Comparison of ENCODE assay signal across 12 mouse cellular contexts in genomic region chr3:96093509-96093908, GRCm38 (mm10). TPM values are rescaled to one million over a fixed set of nuclear protein-coding genes. Genes with fewer than 3 reads are reported as not detected.
DNase-seq lines count a peak whose midpoint lies in the region; ATAC-seq and TF ChIP-seq lines count a peak whose summit lies in the region.
"Had no signal": no experiment of that assay in that cellular context is flagged by ENCODE, and none has a peak within 500 bp of the region (broad histone marks: within the 10 kb centered on the region; RNA-seq: fewer than 3 reads in every experiment).

No protein-coding gene starts in this region.

- peaks cover 3% of the 10 kb centered on the region; the same call in 1 of the 2 replicates for H3K4me1 ChIP-seq in kidney, adult 2 months (ENCODE audit: control insufficient read depth, insufficient read depth, low read length)
- peaks cover 7% of the 10 kb centered on the region; the same call in 1 of the 2 replicates for H3K4me1 ChIP-seq in kidney, embryonic 15.5 days
- H3K4me1 ChIP-seq in intestine, embryonic 15.5 days (replicated peaks), result 0 out of 2 replicates have a peak, but pooled peaks cover 2% of the 10 kb centered on the region
- H3K4me1 ChIP-seq: limb, embryonic 15.5 days had no signal

- no peaks in the 10 kb centered on the region for H3K9me3 ChIP-seq in kidney, embryonic 15.5 days (replicated peaks)
- no peaks in the 10 kb centered on the region for H3K9me3 ChIP-seq in intestine, embryonic 15.5 days
- H3K9me3 ChIP-seq: G1E; limb, embryonic 15.5 days had no signal

- TF ChIP-seq CTCF in kidney, adult 2 months (conservative IDR thresholded peaks at IDR 0.05; ENCODE audit: insufficient read depth, insufficient read length, low read depth, low read length), result no peak

- no peak for TF ChIP-seq POLR2A in kidney, adult 2 months (IDR thresholded peaks at IDR 0.05; ENCODE audit: low read depth, low read length)

- H3K9ac ChIP-seq in kidney, embryonic 15.5 days, result no peak overlapping the region
- no peak overlapping the region for H3K9ac ChIP-seq in intestine, embryonic 15.5 days
- H3K9ac ChIP-seq: limb, embryonic 15.5 days had no signal

- no peak for ATAC-seq in kidney, embryonic 15.5 days (replicated peaks; ENCODE audit: low FRiP score)
- ATAC-seq in intestine, embryonic 15.5 days, result peak; percentile 67

- 64% methylated on average over 13 of the region's 13 CpGs for WGBS in kidney, adult 2 months
- WGBS in kidney, embryonic 15.5 days, result 59% methylated on average over 13 of the region's 13 CpGs
- WGBS in intestine, embryonic 15.5 days, result 64% methylated on average over 13 of the region's 13 CpGs

- 0 out of 2 replicates have a peak, but pooled peaks cover 2% of the 10 kb centered on the region for H3K27me3 ChIP-seq in kidney, adult 2 months (replicated peaks; ENCODE audit: control insufficient read depth, insufficient read depth, low read length)
- H3K27me3 ChIP-seq in kidney, embryonic 15.5 days, result no peaks in the 10 kb centered on the region
- H3K27me3 ChIP-seq in intestine, embryonic 15.5 days (replicated peaks), result no peaks in the 10 kb centered on the region
- H3K27me3 ChIP-seq: limb, embryonic 15.5 days had no signal

- no peaks in the 10 kb centered on the region for H3K36me3 ChIP-seq in kidney, adult 2 months (ENCODE audit: control insufficient read depth, insufficient read depth, low read length)
- no peaks in the 10 kb centered on the region for H3K36me3 ChIP-seq in kidney, embryonic 15.5 days
- no peaks in the 10 kb centered on the region for H3K36me3 ChIP-seq in intestine, embryonic 15.5 days
- H3K36me3 ChIP-seq: G1E; limb, embryonic 15.5 days had no signal

- no peak overlapping the region for H3K4me3 ChIP-seq in kidney, adult 2 months (ENCODE audit: insufficient read depth, low read depth, low read length)
- H3K4me3 ChIP-seq in kidney, embryonic 15.5 days (replicated peaks), result no peak overlapping the region
- H3K4me3 ChIP-seq in intestine, embryonic 15.5 days (replicated peaks), result no peak overlapping the region
- H3K4me3 ChIP-seq: layer of hippocampus, adult 2 months; limb, embryonic 15.5 days had no signal

- peak overlapping the region; percentile 59; the same call in 1 of the 2 replicates for H3K27ac ChIP-seq in kidney, adult 2 months (ENCODE audit: insufficient read depth, low read depth, low read length)
- H3K27ac ChIP-seq in kidney, embryonic 15.5 days, result no peak overlapping the region
- H3K27ac ChIP-seq in intestine, embryonic 15.5 days, result no peak overlapping the region
- H3K27ac ChIP-seq: layer of hippocampus, adult 2 months; limb, embryonic 15.5 days had no signal

- no peak overlapping the region for H3K4me2 ChIP-seq in kidney, embryonic 15.5 days
- peak overlapping the region; percentile 40 for H3K4me2 ChIP-seq in intestine, embryonic 15.5 days (replicated peaks)
- H3K4me2 ChIP-seq: limb, embryonic 15.5 days had no signal

- no peak for DNase-seq in kidney, adult 2 months
- DNase-seq in CD4-positive, CD25-positive, alpha-beta regulatory T cell, adult 2 months (ENCODE audit: low read depth, low spot score), result peak; percentile 36
- DNase-seq in MEL-GATA-1-ER (ENCODE audit: extremely low read depth, low read depth), result peak; percentile 31
- DNase-seq in adipocyte (ENCODE audit: low spot score), result no peak
- DNase-seq in embryo, embryonic 11 days, result no peak
- DNase-seq: adrenal gland, adult 8-10 months; cerebellum, adult 9-11 months had no signal

RNA-seq across cellular contexts. Expression of gene Otud7b, which starts 10.8 kb away (rescaled TPM):
- 10.1 and 15.0 TPM in 2 replicates for polyA plus RNA-seq in kidney, adult 2 months (2012; rRNA removed)
- 21.0 and 22.0 TPM in 2 replicates for polyA plus RNA-seq in kidney, embryonic 15.5 days (2015; fragmentation: Nextera tagmentation; extraction: Ambion mirVana)
- 18.7 and 19.8 TPM in 2 replicates for polyA plus RNA-seq in intestine, embryonic 15.5 days (2015; fragmentation: Nextera tagmentation; extraction: Ambion mirVana)

RNA-seq across cellular contexts. Expression of gene Vps45, which starts 35.2 kb away (rescaled TPM):
- 6.7 and 7.9 TPM in 2 replicates for polyA plus RNA-seq in kidney, adult 2 months (2012; rRNA removed)
- 39.0 and 39.1 TPM in 2 replicates for polyA plus RNA-seq in kidney, embryonic 15.5 days (2015; fragmentation: Nextera tagmentation; extraction: Ambion mirVana)
- 28.4 and 32.4 TPM in 2 replicates for polyA plus RNA-seq in intestine, embryonic 15.5 days (2015; fragmentation: Nextera tagmentation; extraction: Ambion mirVana)

Comparison
In these comparisons a context has a peak if more than half of its experiments do, and no peak if none do; other contexts are left out.
1. DNase-seq: peak in CD4-positive, CD25-positive, alpha-beta regulatory T cell, adult 2 months (single experiment) and MEL-GATA-1-ER (single experiment); none in kidney, adult 2 months (single experiment), adipocyte (single experiment) and embryo, embryonic 11 days (single experiment).